Mouse (Mus musculus) myocyte (in vitro differentiated cells): Measurements from ENCODE around the gene Rnf115. TPM values are rescaled to one million over a fixed set of nuclear protein-coding genes. Genes with fewer than 3 reads are reported as not detected.
A peak's percentile ranks its signal among the peaks of the same experiment; 100 is the strongest.

Experiments used
- H3K27me3 ChIP-seq: one replicate; pipeline ENCODE4 v1.6.1; 2011; ENCODE audit not compliant: control insufficient read depth, insufficient read depth, insufficient read length
- H3K36me3 ChIP-seq: one replicate; pipeline ENCODE4 v1.6.1; 2011; ENCODE audit not compliant: control insufficient read depth, insufficient read depth
- H3K4me2 ChIP-seq: one replicate; pipeline ENCODE4 v1.6.1; 2011; ENCODE audit warnings: low read depth, control low read depth
- H3K4me3 ChIP-seq: one replicate; pipeline ENCODE4 v1.5.1; 2011; ENCODE audit warnings: mild to moderate bottlenecking, control low read depth, moderate library complexity
- H3K79me2 ChIP-seq: one replicate; pipeline ENCODE4 v1.6.1; 2011; ENCODE audit not compliant: control insufficient read depth, insufficient read depth
- H3ac ChIP-seq: one replicate; pipeline ENCODE4 v1.6.1; 2011; ENCODE audit not compliant: control insufficient read depth, insufficient read length
- CEBPB ChIP-seq: IDR thresholded peaks from 2 replicates; pipeline ENCODE4 v1.6.1; 2011; ENCODE audit warnings: mild to moderate bottlenecking, moderate library complexity; ENCODE audit not compliant: poor library complexity, insufficient read depth, severe bottlenecking
- E2F4 ChIP-seq: IDR thresholded peaks from one replicate; pipeline ENCODE4 v1.6.1; 2011; ENCODE audit warnings: mild to moderate bottlenecking, control low read depth, moderate library complexity; ENCODE audit not compliant: insufficient read depth
- MAX ChIP-seq: IDR thresholded peaks from one replicate; pipeline ENCODE4 v1.6.1; 2011; ENCODE audit warnings: low read depth, mild to moderate bottlenecking, control low read depth
- MYOD1 ChIP-seq, 3 experiments: IDR thresholded peaks; one replicate each; pipeline ENCODE4 v1.6.1; 2011; ENCODE audit warnings: control low read depth in 2 of 3, low read depth in 2 of 3, mild to moderate bottlenecking in 2 of 3, moderate library complexity in 1 of 3; ENCODE audit not compliant: insufficient read length in 2 of 3, control insufficient read depth in 1 of 3
- MYOG ChIP-seq, 3 experiments: IDR thresholded peaks; one replicate each; pipeline ENCODE4 v1.6.1; 2011; ENCODE audit warnings: control low read depth in 2 of 3, low read depth in 2 of 3, mild to moderate bottlenecking in 2 of 3; ENCODE audit not compliant: insufficient read length in 2 of 3, control insufficient read depth in 1 of 3, insufficient read depth in 1 of 3
- POLR2A ChIP-seq: IDR thresholded peaks from one replicate; pipeline ENCODE4 v1.6.1; 2011; ENCODE audit warnings: low read depth, mild to moderate bottlenecking, control low read depth, moderate library complexity; ENCODE audit not compliant: insufficient read length
- POLR2AphosphoS2 ChIP-seq: IDR thresholded peaks from one replicate; pipeline ENCODE4 v1.6.1; 2011; ENCODE audit warnings: low read depth, control low read depth; ENCODE audit not compliant: insufficient read length
- REST ChIP-seq: IDR thresholded peaks from one replicate; pipeline ENCODE4 v1.6.1; 2011; ENCODE audit warnings: mild to moderate bottlenecking, control low read depth, moderate library complexity; ENCODE audit not compliant: insufficient read depth, insufficient read length
- SRF ChIP-seq: IDR thresholded peaks from one replicate; pipeline ENCODE4 v1.6.1; 2011; ENCODE audit warnings: low read depth; ENCODE audit not compliant: control insufficient read depth, insufficient read length
- TCF12 ChIP-seq: IDR thresholded peaks from one replicate; pipeline ENCODE4 v1.6.1; 2011; ENCODE audit warnings: mild to moderate bottlenecking, control low read depth; ENCODE audit not compliant: poor library complexity, insufficient read depth, severe bottlenecking
- TCF3 ChIP-seq: IDR thresholded peaks from one replicate; pipeline ENCODE4 v1.6.1; 2011; ENCODE audit warnings: low read depth, control low read depth; ENCODE audit not compliant: insufficient read length
- USF1 ChIP-seq: IDR thresholded peaks from one replicate; pipeline ENCODE4 v1.6.1; 2011; ENCODE audit warnings: low read depth, mild to moderate bottlenecking, control low read depth, moderate library complexity
- polyA plus RNA-seq: library from polyadenylated mRNA; unstranded; fragments of >200 nt; fragmentation: generic; extraction: Trizol; gene quantifications from one replicate; pipeline ENCODE4 v1.2.1, GENCODE M21; 2012; ENCODE audit warnings: missing spikeins

Gene Rnf115
- polyA plus RNA-seq, 1 experiment, result 10.1 TPM

GRCm38 (mm10) chr3:96813106-96813505 is 85.6 kb downstream of the Rnf115 start:
- Histone ChIP-seq H3K4me3 (no peak overlapping the region), H3K27me3 (no peaks in the 10 kb centered on the region), H3K36me3 (no peaks in the 10 kb centered on the region), H3ac (no peak overlapping the region), H3K4me2 (peak overlapping the region; percentile 79), H3K79me2 (no peaks in the 10 kb centered on the region)
- TF ChIP-seq MYOG (IDR thresholded peaks at IDR 0.05; ENCODE audit: control insufficient read depth in 1 of 3, insufficient read depth in 1 of 3, insufficient read length in 2 of 3, low read depth in 2 of 3), result peak in 2 of 3 experiments; percentile 38 to 69
- peak; percentile 10 to 90 (median 70) for TF ChIP-seq MYOD1 (IDR thresholded peaks at IDR 0.05; ENCODE audit: control insufficient read depth in 1 of 3, insufficient read length in 2 of 3, low read depth in 2 of 3)
- no peak for TF ChIP-seq SRF
- no peak for TF ChIP-seq E2F4

GRCm38 (mm10) chr3:96813591-96814244 is 86.3 kb downstream of the Rnf115 start:
- H3K79me2 ChIP-seq, result no peaks in the 10 kb centered on the region
- no peaks in the 10 kb centered on the region for H3K36me3 ChIP-seq
- no peak overlapping the region for H3K4me3 ChIP-seq
- TF ChIP-seq REST (no peak), CEBPB (no peak), MAX (no peak), MYOG (IDR thresholded peaks at IDR 0.05; ENCODE audit: control insufficient read depth in 1 of 3, insufficient read depth in 1 of 3, insufficient read length in 2 of 3, low read depth in 2 of 3) (no peak), MYOD1 (IDR thresholded peaks at IDR 0.05; ENCODE audit: control insufficient read depth in 1 of 3, insufficient read length in 2 of 3, low read depth in 2 of 3) (no peak), SRF (no peak), TCF12 (no peak), E2F4 (no peak), USF1 (no peak), TCF3 (no peak), POLR2A (no peak)
- H3K27me3 ChIP-seq, result no peaks in the 10 kb centered on the region
- H3K4me2 ChIP-seq, result peak overlapping the region; percentile 79
- no peak overlapping the region for H3ac ChIP-seq

GRCm38 (mm10) chr3:96814342-96814741 is 86.9 kb downstream of the Rnf115 start:
- Histone ChIP-seq H3ac (no peak overlapping the region), H3K4me3 (no peak overlapping the region), H3K4me2 (no peak overlapping the region), H3K79me2 (no peaks in the 10 kb centered on the region), H3K36me3 (no peaks in the 10 kb centered on the region), H3K27me3 (no peaks in the 10 kb centered on the region)
- TF ChIP-seq MYOD1 (IDR thresholded peaks at IDR 0.05; ENCODE audit: control insufficient read depth in 1 of 3, insufficient read length in 2 of 3, low read depth in 2 of 3), result no peak
- TF ChIP-seq REST, result no peak
- no peak for TF ChIP-seq POLR2AphosphoS2
- no peak for TF ChIP-seq TCF12
- TF ChIP-seq E2F4, result no peak
- TF ChIP-seq SRF, result no peak
- TF ChIP-seq CEBPB, result no peak
- no peak for TF ChIP-seq MYOG (IDR thresholded peaks at IDR 0.05; ENCODE audit: control insufficient read depth in 1 of 3, insufficient read depth in 1 of 3, insufficient read length in 2 of 3, low read depth in 2 of 3)
- TF ChIP-seq USF1, result no peak
- TF ChIP-seq MAX, result no peak
- TF ChIP-seq POLR2A, result no peak
- TF ChIP-seq TCF3, result no peak

- peaks cover 8% of the 10 kb centered on the region for H3K27me3 ChIP-seq
- no peak overlapping the region for H3K4me2 ChIP-seq
- H3K36me3 ChIP-seq, result no peaks in the 10 kb centered on the region
- H3K79me2 ChIP-seq, result no peaks in the 10 kb centered on the region
- H3K4me3 ChIP-seq, result no peak overlapping the region
- no peak overlapping the region for H3ac ChIP-seq
- TF ChIP-seq TCF12 (no peak), E2F4 (no peak), CEBPB (no peak), MYOG (IDR thresholded peaks at IDR 0.05; ENCODE audit: control insufficient read depth in 1 of 3, insufficient read depth in 1 of 3, insufficient read length in 2 of 3, low read depth in 2 of 3) (no peak), TCF3 (no peak), REST (no peak), POLR2A (no peak), MYOD1 (IDR thresholded peaks at IDR 0.05; ENCODE audit: control insufficient read depth in 1 of 3, insufficient read length in 2 of 3, low read depth in 2 of 3) (no peak), SRF (no peak), MAX (no peak), USF1 (no peak), POLR2AphosphoS2 (no peak)
Observed at GRCm38 (mm10) chr3:96820116-96820915, 92.9 kb downstream of the Rnf115 start.
